In genomic region chr2:72336840-72337239, GRCm38 (mm10) we compare ENCODE assay signal across 25 mouse cellular contexts. TPM values are rescaled to one million over a fixed set of nuclear protein-coding genes. Genes with fewer than 3 reads are reported as not detected.
DNase-seq lines count a peak whose midpoint lies in the region; ATAC-seq and TF ChIP-seq lines count a peak whose summit lies in the region.
"Had no signal": no experiment of that assay in that cellular context is flagged by ENCODE, and none has a peak within 500 bp of the region (broad histone marks: within the 10 kb centered on the region; RNA-seq: fewer than 3 reads in every experiment).

No protein-coding gene starts in this region.

- H3K27me3 ChIP-seq in liver, embryonic 12.5 days (replicated peaks), result no peaks in the 10 kb centered on the region
- H3K27me3 ChIP-seq in liver, postnatal 0 days (ENCODE audit: insufficient read depth, low read length), result no peaks in the 10 kb centered on the region
- no peaks in the 10 kb centered on the region for H3K27me3 ChIP-seq in MEL (ENCODE audit: control insufficient read depth in 1 of 2, insufficient read depth in 2 of 2, low read length in 2 of 2)
- H3K27me3 ChIP-seq: forebrain, embryonic 13.5 days; heart, embryonic 13.5 days had no signal

- TF ChIP-seq CTCF in liver, postnatal 0 days (IDR thresholded peaks at IDR 0.05; ENCODE audit: low read depth), result no peak
- TF ChIP-seq CTCF in MEL (IDR thresholded peaks at IDR 0.05 in 2 of 3, conservative IDR thresholded peaks at IDR 0.05 in 1 of 3; ENCODE audit: control insufficient read depth in 1 of 3, insufficient read depth in 1 of 3, low read depth in 2 of 3, low read length in 3 of 3, poor library complexity in 1 of 3, severe bottlenecking in 1 of 3), result no peak

- no peak for TF ChIP-seq POLR2A in MEL (IDR thresholded peaks at IDR 0.05; ENCODE audit: control insufficient read depth in 1 of 2, insufficient read depth in 1 of 2, low read depth in 1 of 2, low read length in 2 of 2, poor library complexity in 1 of 2)

- no peak overlapping the region for H3K27ac ChIP-seq in liver, embryonic 12.5 days
- H3K27ac ChIP-seq in liver, postnatal 0 days (ENCODE audit: low read depth), result no peak overlapping the region
- H3K27ac ChIP-seq in MEL (ENCODE audit: control insufficient read depth, low read depth, low read length), result no peak overlapping the region
- H3K27ac ChIP-seq: forebrain, embryonic 10.5 days; forebrain, embryonic 13.5 days; heart, embryonic 13.5 days; hindbrain, embryonic 14.5 days; hindbrain, postnatal 0 days had no signal

- DNase-seq in liver, postnatal 0 days, result no peak
- peak; percentile 8 for DNase-seq in MEL (ENCODE audit: low read depth, low spot score)
- DNase-seq in c-Kit-positive CD71-positive TER-119-negative erythroid progenitor cells, embryonic 14.5 days (ENCODE audit: low read depth), result peak; percentile 23
- no peak for DNase-seq in adrenal gland, adult 8-10 months
- DNase-seq in adrenal gland, adult 2 months, result no peak
- DNase-seq: adrenal gland, postnatal 14 days; cerebellum, adult 11-12 months; cerebellum, adult 8-10 months; cerebellum, postnatal 10 days; cerebellum, postnatal 36 days; gastrocnemius, postnatal 10 days; gastrocnemius, postnatal 36 days; heart, postnatal 14 days; heart, postnatal 4 days had no signal

- peak; percentile 42; the same call in 1 of the 2 replicates for ATAC-seq in liver, embryonic 12.5 days
- ATAC-seq in liver, postnatal 0 days, result no peak
- peak; percentile 71 for ATAC-seq in megakaryocyte progenitor cell, adult 5-6 weeks (replicated peaks; ENCODE audit: poor library complexity)
- ATAC-seq: activated CD4-positive, CD25-positive, alpha-beta regulatory T cell, adult 4 months; CD4-positive, CD25-positive, alpha-beta regulatory T cell, adult 4 months; forebrain, embryonic 13.5 days; forebrain, embryonic 16.5 days; hindbrain, postnatal 0 days; inflammation-experienced regulatory T-cells, adult 6 months had no signal

- 48% methylated on average over 3 of the region's 3 CpGs for WGBS in liver, embryonic 12.5 days (ENCODE audit: insufficient replicate concordance)
- WGBS in liver, postnatal 0 days (ENCODE audit: insufficient replicate concordance), result 70% methylated on average over 3 of the region's 3 CpGs

- no peak for TF ChIP-seq EP300 in liver, postnatal 0 days (IDR thresholded peaks at IDR 0.05; ENCODE audit: low read depth)
- no peak for TF ChIP-seq EP300 in MEL (IDR thresholded peaks at IDR 0.05; ENCODE audit: low read depth in 1 of 2, low read length in 2 of 2)

- H3K36me3 ChIP-seq in liver, embryonic 12.5 days, result no peaks in the 10 kb centered on the region
- no peaks in the 10 kb centered on the region for H3K36me3 ChIP-seq in liver, postnatal 0 days (replicated peaks; ENCODE audit: insufficient read depth, low read length)
- no peaks in the 10 kb centered on the region for H3K36me3 ChIP-seq in MEL (ENCODE audit: control insufficient read depth in 1 of 2, insufficient read depth in 2 of 2, low read length in 2 of 2)
- H3K36me3 ChIP-seq: forebrain, embryonic 10.5 days had no signal

- no peaks in the 10 kb centered on the region for H3K79me2 ChIP-seq in MEL (ENCODE audit: control insufficient read depth, insufficient read depth, low read length, poor library complexity)

- H3K4me1 ChIP-seq in liver, embryonic 12.5 days, result peaks cover 7% of the 10 kb centered on the region
- no peaks in the 10 kb centered on the region; the same call in 1 of the 2 replicates for H3K4me1 ChIP-seq in liver, postnatal 0 days (ENCODE audit: insufficient read depth)
- no peaks in the 10 kb centered on the region; a peak in 1 of 4 replicates for H3K4me1 ChIP-seq in MEL (ENCODE audit: control insufficient read depth in 1 of 2, insufficient read depth in 2 of 2, low read length in 2 of 2)
- H3K4me1 ChIP-seq: forebrain, embryonic 13.5 days had no signal

- H3K4me3 ChIP-seq in liver, embryonic 12.5 days, result no peak overlapping the region
- H3K4me3 ChIP-seq in liver, postnatal 0 days (ENCODE audit: low read depth, low read length), result no peak overlapping the region
- H3K4me3 ChIP-seq in MEL (ENCODE audit: control insufficient read depth in 1 of 2, insufficient read depth in 1 of 2, low read depth in 2 of 2, low read length in 2 of 2), result no peak overlapping the region
- H3K4me3 ChIP-seq: forebrain, embryonic 10.5 days; forebrain, embryonic 13.5 days; heart, embryonic 13.5 days had no signal

- H3K9me3 ChIP-seq in liver, embryonic 12.5 days (replicated peaks), result no peaks in the 10 kb centered on the region
- H3K9me3 ChIP-seq in liver, postnatal 0 days (ENCODE audit: low read length), result no peaks in the 10 kb centered on the region
- H3K9me3 ChIP-seq in MEL (replicated peaks; ENCODE audit: insufficient read depth, low read length), result no peaks in the 10 kb centered on the region
- H3K9me3 ChIP-seq: forebrain, embryonic 10.5 days; forebrain, embryonic 13.5 days; heart, embryonic 13.5 days had no signal

- no peak overlapping the region for H3K4me2 ChIP-seq in liver, embryonic 12.5 days
- no peak overlapping the region for H3K4me2 ChIP-seq in liver, postnatal 0 days (ENCODE audit: low read depth, low read length)
- H3K4me2 ChIP-seq: forebrain, embryonic 13.5 days; heart, embryonic 13.5 days; hindbrain, embryonic 14.5 days had no signal

- H3K9ac ChIP-seq in liver, embryonic 12.5 days, result no peak overlapping the region
- no peak overlapping the region for H3K9ac ChIP-seq in liver, postnatal 0 days (replicated peaks)
- H3K9ac ChIP-seq in MEL (ENCODE audit: control insufficient read depth, low read depth, low read length, poor library complexity, severe bottlenecking), result no peak overlapping the region
- H3K9ac ChIP-seq: forebrain, embryonic 13.5 days; heart, embryonic 13.5 days; hindbrain, embryonic 14.5 days had no signal

- TF ChIP-seq RAD21 in MEL (IDR thresholded peaks at IDR 0.05; ENCODE audit: low read depth, low read length), result no peak

TF ChIP-seq in MEL, 35 proteins besides CTCF, POLR2A, EP300 and RAD21:
- TF ChIP-seq USF1 (IDR thresholded peaks at IDR 0.05; ENCODE audit: low read depth, low read length) (peak; percentile 26; the same call in 1 of the 2 replicates), NELFE (IDR thresholded peaks at IDR 0.05; ENCODE audit: low read depth, low read length) (no peak)
TF ChIP-seq in MEL: peak in this region for 1.

RNA-seq across cellular contexts. Expression of gene Map3k20, which starts 51.4 kb away (rescaled TPM):
- 9.0 and 9.4 TPM in 2 replicates for polyA plus RNA-seq in liver, embryonic 12.5 days (2016; fragmentation: Nextera tagmentation; extraction: Ambion mirVana)
- 4.0 and 4.8 TPM in 2 replicates for polyA plus RNA-seq in liver, postnatal 0 days (2015; fragmentation: Nextera tagmentation; extraction: Ambion mirVana)
- total RNA-seq in MEL (2012; rRNA removed), result 7.4 and 7.7 TPM in 2 replicates
- polyA plus RNA-seq in MEL (2012; ENCODE audit: insufficient read depth in 1 of 2, insufficient read length in 2 of 2, low read depth in 1 of 2, low replicate concordance in 2 of 2, missing spikeins in 1 of 2), result 1 to 10 TPM in 1 of 2 experiments, not detected in 1; 9.6 TPM
- 76.0 and 84.5 TPM in 2 replicates for total RNA-seq in megakaryocyte progenitor cell, adult 5-6 weeks (2015)
- total RNA-seq in megakaryocyte progenitor cell, adult 5-6 weeks (2017), result 57.9 and 61.8 TPM in 2 replicates
- total RNA-seq in adrenal gland, adult 8-10 months (2022), result 10 to 100 TPM; 30.6 to 46.2 (median 35.6) TPM
- total RNA-seq in adrenal gland, adult 2 months (2021), result 10 to 100 TPM; 25.8 to 27.3 TPM
- 3.3 and 5.1 TPM in 2 replicates for polyA plus RNA-seq in adrenal gland, adult 2 months (2012; rRNA removed)

Comparison
In these comparisons a context has a peak if more than half of its experiments do, and no peak if none do; other contexts are left out.
1. DNase-seq: peak in MEL (single experiment) and c-Kit-positive CD71-positive TER-119-negative erythroid progenitor cells, embryonic 14.5 days (single experiment); none in liver, postnatal 0 days (single experiment), adrenal gland, adult 8-10 months (single experiment) and adrenal gland, adult 2 months (single experiment).